Mouse (Mus musculus): ENCODE measurements around the gene Spp2. TPM values are rescaled to one million over a fixed set of nuclear protein-coding genes. Genes with fewer than 3 reads are reported as not detected.
"Not testable (repeated sequence)": the region's sequence is repeated elsewhere in the genome, so short reads cannot be mapped to it uniquely, and the experiment has no call there.

Spp2 gene
- polyA plus RNA-seq, 1 experiment from 2014 or later = not detected

DNA sequence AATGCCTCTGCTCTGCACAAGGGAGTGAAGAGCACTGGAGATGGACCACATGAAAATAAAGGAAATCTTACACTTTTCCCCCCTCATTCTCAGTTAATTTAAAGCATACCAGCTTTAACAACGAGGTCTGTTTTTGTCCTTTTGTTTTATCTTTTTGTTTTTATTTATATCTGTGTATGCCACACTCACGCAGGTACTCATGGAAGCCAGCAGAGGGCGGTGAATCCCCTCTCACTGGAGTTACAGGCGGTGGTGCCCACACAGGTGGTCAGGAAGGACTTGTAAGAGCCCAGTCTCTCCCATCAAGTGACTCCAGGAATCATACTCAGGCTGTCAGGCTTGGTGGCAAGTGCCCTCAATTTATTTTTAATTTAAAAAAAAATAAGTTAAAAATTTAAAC is 27.3 kb downstream of the Spp2 start:
- no peaks in the 10 kb centered on the region for H3K9me3 ChIP-seq
- no peak overlapping the region for H3K9ac ChIP-seq (replicated peaks)
- 76% methylated on average over 4 of the region's 4 CpGs for WGBS
- no peaks in the 10 kb centered on the region for H3K27me3 ChIP-seq
- no peak overlapping the region for H3K4me2 ChIP-seq
- H3K27ac ChIP-seq = no peak overlapping the region
- no peak overlapping the region for H3K4me3 ChIP-seq (replicated peaks)
- peaks cover 29% of the 10 kb centered on the region for H3K4me1 ChIP-seq (replicated peaks)
- ATAC-seq (ENCODE audit: insufficient number of reproducible peaks, insufficient read depth, low FRiP score, low TSS enrichment, low read depth) = no peak
- H3K36me3 ChIP-seq = no peaks in the 10 kb centered on the region

GRCm38 (mm10) chr1:88437206-88438126 is 30.7 kb downstream of the Spp2 start:
- H3K9me3 ChIP-seq = no peaks in the 10 kb centered on the region
- peaks cover 15% of the 10 kb centered on the region for H3K4me1 ChIP-seq (replicated peaks)
- no peak overlapping the region for H3K9ac ChIP-seq (replicated peaks)
- H3K4me2 ChIP-seq = no peak overlapping the region
- peak; percentile 37; the same call in 1 of the 2 replicates for ATAC-seq (ENCODE audit: insufficient number of reproducible peaks, insufficient read depth, low FRiP score, low TSS enrichment, low read depth)
- no peak overlapping the region for H3K4me3 ChIP-seq (replicated peaks)
- H3K27ac ChIP-seq = peak overlapping the region; percentile 56; the same call in 1 of the 2 replicates
- WGBS = 63% methylated on average over 9 of the region's 9 CpGs
- no peaks in the 10 kb centered on the region for H3K36me3 ChIP-seq
- no peaks in the 10 kb centered on the region for H3K27me3 ChIP-seq

- WGBS = 59% methylated on average over 4 of the region's 4 CpGs
- H3K36me3 ChIP-seq = no peaks in the 10 kb centered on the region
- no peak overlapping the region for H3K4me3 ChIP-seq (replicated peaks)
- no peak overlapping the region for H3K27ac ChIP-seq
- H3K4me1 ChIP-seq (replicated peaks) = 0 out of 2 replicates have a peak, but pooled peaks cover 11% of the 10 kb centered on the region
- no peaks in the 10 kb centered on the region for H3K27me3 ChIP-seq
- no peak overlapping the region for H3K9ac ChIP-seq (replicated peaks)
- H3K4me2 ChIP-seq = no peak overlapping the region
- no peak for ATAC-seq (ENCODE audit: insufficient number of reproducible peaks, insufficient read depth, low FRiP score, low TSS enrichment, low read depth)
- no peaks in the 10 kb centered on the region for H3K9me3 ChIP-seq
These were observed 36.6 kb downstream of the Spp2 start for GRCm38 (mm10) chr1:88443383-88443782.

DNA sequence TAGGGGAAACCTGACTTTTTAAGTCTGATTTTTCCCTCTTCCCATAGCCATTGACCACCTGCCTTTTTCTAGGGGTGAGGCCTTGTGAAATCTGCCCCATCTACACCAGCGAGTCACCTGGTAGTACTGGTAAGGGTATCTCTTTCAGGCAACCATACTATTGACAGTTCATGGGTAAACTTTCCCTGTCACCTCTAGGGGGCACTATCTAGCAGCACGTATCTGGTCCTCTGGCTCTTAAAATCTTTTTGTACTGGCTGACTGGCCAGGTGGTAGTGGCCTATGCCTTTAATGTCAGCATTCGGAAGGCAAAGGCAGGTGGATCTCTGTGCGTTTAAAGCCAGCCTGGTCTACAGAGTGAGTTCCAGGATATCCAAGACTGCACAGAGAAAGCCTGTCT is 38.6 kb downstream of the Spp2 start:
- no peaks in the 10 kb centered on the region for H3K27me3 ChIP-seq
- H3K4me1 ChIP-seq (replicated peaks) = 0 out of 2 replicates have a peak, but pooled peaks cover 11% of the 10 kb centered on the region
- 72% methylated on average over 4 of the region's 4 CpGs for WGBS
- no peak for ATAC-seq (ENCODE audit: insufficient number of reproducible peaks, insufficient read depth, low FRiP score, low TSS enrichment, low read depth)
- no peaks in the 10 kb centered on the region for H3K36me3 ChIP-seq
- H3K9me3 ChIP-seq = no peaks in the 10 kb centered on the region
- no peak overlapping the region for H3K27ac ChIP-seq
- H3K4me3 ChIP-seq (replicated peaks) = no peak overlapping the region
- H3K9ac ChIP-seq (replicated peaks) = no peak overlapping the region
- no peak overlapping the region for H3K4me2 ChIP-seq

GRCm38 (mm10) chr1:88446270-88447030 is 39.7 kb downstream of the Spp2 start:
- H3K27me3 ChIP-seq = no peaks in the 10 kb centered on the region
- no peak overlapping the region for H3K4me2 ChIP-seq
- no peak for ATAC-seq (ENCODE audit: insufficient number of reproducible peaks, insufficient read depth, low FRiP score, low TSS enrichment, low read depth)
- 0 out of 2 replicates have a peak, but pooled peaks cover 11% of the 10 kb centered on the region for H3K4me1 ChIP-seq (replicated peaks)
- no peak overlapping the region for H3K4me3 ChIP-seq (replicated peaks)
- H3K27ac ChIP-seq = no peak overlapping the region
- H3K36me3 ChIP-seq = no peaks in the 10 kb centered on the region
- no peaks in the 10 kb centered on the region for H3K9me3 ChIP-seq
- H3K9ac ChIP-seq (replicated peaks) = no peak overlapping the region
- WGBS = 72% methylated on average over 16 of the region's 16 CpGs

DNA sequence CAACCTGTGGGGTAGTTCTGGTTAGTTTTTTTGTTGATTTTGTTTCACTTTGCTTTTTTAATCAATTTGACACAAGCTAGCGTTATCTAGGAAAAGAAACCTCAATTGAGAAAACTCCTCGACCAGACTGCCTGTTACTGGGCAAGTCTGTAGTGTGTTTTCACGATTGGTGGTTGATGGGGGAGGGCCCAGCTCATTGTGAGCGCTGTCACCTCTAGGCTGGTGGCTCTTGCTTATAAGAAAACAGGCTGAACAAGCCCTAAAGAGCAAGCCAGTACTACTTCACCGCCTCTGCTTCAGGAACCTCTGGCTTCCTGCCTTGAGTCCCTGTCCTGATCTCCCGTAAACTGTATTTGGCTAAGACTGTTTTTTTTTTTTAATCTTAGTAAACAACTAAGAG is 40.7 kb downstream of the Spp2 start:
- Histone ChIP-seq H3K9me3 (no peaks in the 10 kb centered on the region), H3K36me3 (no peaks in the 10 kb centered on the region), H3K9ac (replicated peaks) (no peak overlapping the region), H3K4me2 (no peak overlapping the region), H3K27me3 (no peaks in the 10 kb centered on the region), H3K4me3 (replicated peaks) (no peak overlapping the region), H3K27ac (no peak overlapping the region), H3K4me1 (replicated peaks) (0 out of 2 replicates have a peak, but pooled peaks cover 11% of the 10 kb centered on the region)
- 20% methylated on average over 6 of the region's 6 CpGs for WGBS
- no peak for ATAC-seq (ENCODE audit: insufficient number of reproducible peaks, insufficient read depth, low FRiP score, low TSS enrichment, low read depth)

- not testable (repeated sequence) for ATAC-seq (ENCODE audit: insufficient number of reproducible peaks, insufficient read depth, low FRiP score, low TSS enrichment, low read depth); H3K9ac ChIP-seq (replicated peaks); H3K27ac ChIP-seq; H3K36me3 ChIP-seq; H3K4me3 ChIP-seq (replicated peaks); H3K4me2 ChIP-seq; H3K9me3 ChIP-seq; H3K27me3 ChIP-seq
- 0 out of 2 replicates have a peak, but pooled peaks cover 11% of the 10 kb centered on the region for H3K4me1 ChIP-seq (replicated peaks)
- 84% methylated on average over 3 of the region's 3 CpGs for WGBS
These were observed 41.3 kb downstream of the Spp2 start for GRCm38 (mm10) chr1:88448094-88448493.

DNA sequence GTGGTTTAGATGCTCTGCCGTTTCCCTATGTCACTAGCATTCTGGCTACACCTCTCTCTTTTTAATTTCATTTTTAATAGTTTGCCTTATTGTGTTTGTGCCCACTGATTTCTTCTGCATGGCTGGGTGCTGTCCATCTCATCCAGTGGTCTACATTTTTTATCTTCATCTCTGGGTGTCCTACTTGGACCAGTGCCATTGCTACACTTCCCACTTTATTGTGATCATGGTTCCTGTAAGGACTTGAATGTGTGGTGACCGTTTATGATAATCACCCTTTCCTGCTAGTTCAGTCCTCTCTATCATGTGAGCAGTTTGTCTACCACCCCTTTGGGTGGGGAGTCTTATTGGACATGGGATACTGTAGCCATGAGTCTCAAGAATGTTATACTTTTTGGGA is 43.0 kb downstream of the Spp2 start:
- ATAC-seq (ENCODE audit: insufficient number of reproducible peaks, insufficient read depth, low FRiP score, low TSS enrichment, low read depth) = no peak
- Histone ChIP-seq H3K4me3 (replicated peaks) (no peak overlapping the region), H3K4me2 (no peak overlapping the region), H3K9ac (replicated peaks) (no peak overlapping the region), H3K9me3 (no peaks in the 10 kb centered on the region), H3K27ac (no peak overlapping the region), H3K4me1 (replicated peaks) (0 out of 2 replicates have a peak, but pooled peaks cover 7% of the 10 kb centered on the region), H3K27me3 (no peaks in the 10 kb centered on the region), H3K36me3 (no peaks in the 10 kb centered on the region)
- WGBS = 78% methylated on average over 2 of the region's 2 CpGs

GRCm38 (mm10) chr1:88450668-88451067 is 43.9 kb downstream of the Spp2 start:
- Histone ChIP-seq H3K9ac (replicated peaks) (no peak overlapping the region), H3K4me3 (replicated peaks) (no peak overlapping the region), H3K27me3 (no peaks in the 10 kb centered on the region), H3K27ac (no peak overlapping the region), H3K4me1 (replicated peaks) (peaks cover 9% of the 10 kb centered on the region; the same call in 1 of the 2 replicates), H3K36me3 (no peaks in the 10 kb centered on the region), H3K9me3 (no peaks in the 10 kb centered on the region), H3K4me2 (no peak overlapping the region)
- ATAC-seq (ENCODE audit: insufficient number of reproducible peaks, insufficient read depth, low FRiP score, low TSS enrichment, low read depth) = no peak
- 82% methylated on average over 4 of the region's 4 CpGs for WGBS

- 87% methylated on average over 6 of the region's 6 CpGs for WGBS
- H3K9ac ChIP-seq (replicated peaks) = no peak overlapping the region
- no peak overlapping the region for H3K27ac ChIP-seq
- H3K4me1 ChIP-seq (replicated peaks) = peaks cover 6% of the 10 kb centered on the region; the same call in 1 of the 2 replicates
- H3K9me3 ChIP-seq = no peaks in the 10 kb centered on the region
- ATAC-seq (ENCODE audit: insufficient number of reproducible peaks, insufficient read depth, low FRiP score, low TSS enrichment, low read depth) = no peak
- no peaks in the 10 kb centered on the region for H3K27me3 ChIP-seq
- H3K4me2 ChIP-seq = no peak overlapping the region
- no peaks in the 10 kb centered on the region for H3K36me3 ChIP-seq
- no peak overlapping the region for H3K4me3 ChIP-seq (replicated peaks)
These were observed 45.4 kb downstream of the Spp2 start for GRCm38 (mm10) chr1:88452198-88452597.

DNA sequence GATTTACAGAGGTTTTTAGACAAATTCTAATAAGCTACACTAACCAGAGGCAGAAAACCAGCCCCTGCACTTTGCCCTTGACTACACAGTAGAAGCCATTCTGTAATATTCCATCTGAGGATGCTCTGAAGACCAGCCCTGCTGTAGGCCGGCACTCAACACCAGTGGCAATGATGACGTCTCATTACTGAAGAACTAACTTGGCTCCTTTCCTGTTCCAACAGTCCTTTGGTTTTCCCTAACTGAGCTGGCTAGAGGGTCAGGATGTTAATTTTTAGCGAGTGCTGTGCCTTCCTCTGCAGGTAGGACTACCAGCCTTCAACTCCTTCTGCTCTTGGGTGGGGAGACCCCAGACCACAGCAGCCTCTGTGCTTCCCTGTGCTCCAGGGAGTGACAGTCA is 47.9 kb downstream of the Spp2 start:
- no peak overlapping the region for H3K27ac ChIP-seq
- ATAC-seq (ENCODE audit: insufficient number of reproducible peaks, insufficient read depth, low FRiP score, low TSS enrichment, low read depth) = no peak
- 55% methylated on average over 3 of the region's 3 CpGs for WGBS
- H3K9ac ChIP-seq (replicated peaks) = no peak overlapping the region
- H3K36me3 ChIP-seq = no peaks in the 10 kb centered on the region
- no peaks in the 10 kb centered on the region for H3K27me3 ChIP-seq
- H3K4me3 ChIP-seq (replicated peaks) = no peak overlapping the region
- peaks cover 2% of the 10 kb centered on the region; the same call in 1 of the 2 replicates for H3K4me1 ChIP-seq (replicated peaks)
- H3K4me2 ChIP-seq = no peak overlapping the region
- peaks cover 4% of the 10 kb centered on the region for H3K9me3 ChIP-seq

Measured in limb, embryonic 12.5 days (tissue).